Mouse (Mus musculus) stomach, embryonic 16.5 days (tissue): Measurements from ENCODE around the gene Pum2. TPM values are rescaled to one million over a fixed set of nuclear protein-coding genes. Genes with fewer than 3 reads are reported as not detected.

Source experiments
- ATAC-seq: fragments of 200-750 bp; cut with Nextera tagmentation; 2 replicates; pipeline ENCODE4 v1.8.0; 2017; ENCODE audit warnings: moderate number of reproducible peaks, moderate TSS enrichment; ENCODE audit not compliant: insufficient read depth, low FRiP score
- H3K27ac ChIP-seq: fragments of 300-500 bp; sonication (generic); 2 replicates; pipeline ENCODE4 v1.5.1; 2014; ENCODE audit warnings: low read length
- H3K27me3 ChIP-seq: fragments of 300-500 bp; sonication (generic); 2 replicates; pipeline ENCODE4 v1.6.1; 2014; ENCODE audit warnings: low read length, control low read depth, mixed read lengths; ENCODE audit not compliant: control insufficient read depth, insufficient read depth
- H3K36me3 ChIP-seq: fragments of 300-500 bp; sonication (generic); 2 replicates; pipeline ENCODE4 v1.6.1; 2014; ENCODE audit warnings: low read length; ENCODE audit not compliant: control insufficient read depth, insufficient read depth
- H3K4me1 ChIP-seq: fragments of 300-500 bp; sonication (generic); 2 replicates; pipeline ENCODE4 v1.6.1; 2014; ENCODE audit warnings: low read length, control low read depth, mixed read lengths; ENCODE audit not compliant: control insufficient read depth, insufficient read depth
- H3K4me2 ChIP-seq: fragments of 300-500 bp; sonication (generic); 2 replicates; pipeline ENCODE4 v1.6.1; 2014; ENCODE audit warnings: low read depth, low read length, mixed read lengths
- H3K4me3 ChIP-seq: fragments of 300-500 bp; sonication (generic); replicated peaks from 2 replicates; pipeline ENCODE4 v1.5.1; 2014; ENCODE audit warnings: mild to moderate bottlenecking, low read length
- H3K9ac ChIP-seq: fragments of 300-500 bp; sonication (generic); 2 replicates; pipeline ENCODE4 v1.6.1; 2014; ENCODE audit warnings: low read length
- H3K9me3 ChIP-seq: fragments of 300-500 bp; sonication (generic); replicated peaks from 2 replicates; pipeline ENCODE4 v1.6.1; 2016; ENCODE audit warnings: low read length, control low read depth; ENCODE audit not compliant: control insufficient read depth
- WGBS: fragments of 180-500 bp; shearing (Covaris S2); extraction: QIAGEN DNeasy Blood & Tissue Kit; methylation state at CpG from one replicate; pipeline ENCODE4 v1.1.7; 2014; 5-methylcytosine and 5-hydroxymethylcytosine counted together
- polyA plus RNA-seq: library from polyadenylated mRNA; unstranded; fragments of >200 nt; fragmentation: Nextera tagmentation; extraction: Ambion mirVana; gene quantifications from 2 replicates; pipeline ENCODE4 v1.2.1, GENCODE M21; 2015

Gene Pum2
- polyA plus RNA-seq, 1 experiment from 2014 or later: 44.5 TPM

DNA sequence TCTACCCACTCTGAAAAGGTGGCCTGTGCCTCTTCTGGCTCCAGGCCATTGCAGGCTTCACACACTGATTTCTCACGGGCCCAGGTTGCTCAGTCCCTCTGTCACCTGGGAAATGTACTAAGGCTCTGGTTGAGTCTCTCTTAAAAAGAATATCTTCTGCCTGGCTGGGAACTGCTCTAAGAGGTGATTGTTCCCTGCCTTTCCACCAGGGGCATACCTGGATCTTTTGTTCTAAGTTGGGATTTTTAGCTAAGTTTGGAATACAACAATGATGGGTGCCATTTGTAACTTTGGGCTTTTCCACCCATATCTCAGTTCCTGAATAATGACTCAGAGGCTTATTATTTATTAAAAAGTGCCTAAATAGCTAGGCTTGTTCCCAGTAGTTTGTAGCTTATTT lies 53.0 kb downstream of the Pum2 start:
- Histone ChIP-seq H3K27me3 (no peaks in the 10 kb centered on the region), H3K4me3 (no peak overlapping the region), H3K27ac (no peak overlapping the region), H3K9me3 (no peaks in the 10 kb centered on the region), H3K4me1 (no peaks in the 10 kb centered on the region), H3K36me3 (peaks cover 8% of the 10 kb centered on the region), H3K4me2 (no peak overlapping the region), H3K9ac (no peak overlapping the region)
- 61% methylated on average over 1 of the region's 1 CpGs for WGBS
- ATAC-seq: no peak

- no peaks in the 10 kb centered on the region for H3K9me3 ChIP-seq
- 72% methylated on average over 2 of the region's 2 CpGs for WGBS
- H3K9ac ChIP-seq: no peak overlapping the region
- H3K4me2 ChIP-seq: no peak overlapping the region
- H3K27ac ChIP-seq: no peak overlapping the region
- no peaks in the 10 kb centered on the region for H3K27me3 ChIP-seq
- H3K36me3 ChIP-seq: peaks cover 8% of the 10 kb centered on the region
- H3K4me1 ChIP-seq: no peaks in the 10 kb centered on the region
- H3K4me3 ChIP-seq: no peak overlapping the region
- ATAC-seq: no peak
These were observed 54.8 kb downstream of the Pum2 start for GRCm38 (mm10) chr12:8728739-8729138.

- H3K4me1 ChIP-seq: no peaks in the 10 kb centered on the region
- peaks cover 7% of the 10 kb centered on the region; the same call in 1 of the 2 replicates for H3K36me3 ChIP-seq
- H3K9ac ChIP-seq: no peak overlapping the region
- H3K27ac ChIP-seq: no peak overlapping the region
- no peak overlapping the region for H3K4me3 ChIP-seq
- peaks cover 10% of the 10 kb centered on the region for H3K9me3 ChIP-seq
- H3K4me2 ChIP-seq: no peak overlapping the region
- no peaks in the 10 kb centered on the region for H3K27me3 ChIP-seq
- no peak; the same call in 1 of the 2 replicates for ATAC-seq
- 84% methylated on average over 2 of the region's 2 CpGs for WGBS
These were observed 79.7 kb downstream of the Pum2 start for GRCm38 (mm10) chr12:8753654-8754053.

GRCm38 (mm10) chr12:8754116-8754515 lies 80.2 kb downstream of the Pum2 start:
- Histone ChIP-seq H3K27ac (no peak overlapping the region), H3K4me1 (no peaks in the 10 kb centered on the region), H3K4me2 (no peak overlapping the region), H3K27me3 (no peaks in the 10 kb centered on the region), H3K36me3 (0 out of 2 replicates have a peak, but pooled peaks cover 2% of the 10 kb centered on the region), H3K9me3 (peaks cover 10% of the 10 kb centered on the region), H3K9ac (no peak overlapping the region), H3K4me3 (no peak overlapping the region)
- no peak for ATAC-seq
- WGBS: 84% methylated on average over 4 of the region's 4 CpGs

- Histone ChIP-seq H3K27ac (no peak overlapping the region), H3K4me3 (no peak overlapping the region), H3K36me3 (0 out of 2 replicates have a peak, but pooled peaks cover 2% of the 10 kb centered on the region), H3K9ac (no peak overlapping the region), H3K4me2 (no peak overlapping the region), H3K4me1 (no peaks in the 10 kb centered on the region), H3K9me3 (peaks cover 10% of the 10 kb centered on the region), H3K27me3 (no peaks in the 10 kb centered on the region)
- WGBS: 98% methylated on average over 3 of the region's 3 CpGs
- no peak for ATAC-seq
These were observed 84.1 kb downstream of the Pum2 start for GRCm38 (mm10) chr12:8758029-8758428.

GRCm38 (mm10) chr12:8759115-8759514 lies 85.2 kb downstream of the Pum2 start:
- peak; percentile 51; the same call in 1 of the 2 replicates for ATAC-seq
- WGBS: 62% methylated on average over 4 of the region's 4 CpGs
- no peaks in the 10 kb centered on the region for H3K27me3 ChIP-seq
- H3K4me1 ChIP-seq: no peaks in the 10 kb centered on the region
- H3K4me3 ChIP-seq: no peak overlapping the region
- H3K9me3 ChIP-seq: peaks cover 10% of the 10 kb centered on the region
- H3K4me2 ChIP-seq: no peak overlapping the region
- H3K27ac ChIP-seq: no peak overlapping the region
- 0 out of 2 replicates have a peak, but pooled peaks cover 2% of the 10 kb centered on the region for H3K36me3 ChIP-seq
- H3K9ac ChIP-seq: no peak overlapping the region

GRCm38 (mm10) chr12:8759779-8760178 lies 85.8 kb downstream of the Pum2 start:
- ATAC-seq: no peak
- 87% methylated on average over 6 of the region's 6 CpGs for WGBS
- H3K27ac ChIP-seq: no peak overlapping the region

DNA sequence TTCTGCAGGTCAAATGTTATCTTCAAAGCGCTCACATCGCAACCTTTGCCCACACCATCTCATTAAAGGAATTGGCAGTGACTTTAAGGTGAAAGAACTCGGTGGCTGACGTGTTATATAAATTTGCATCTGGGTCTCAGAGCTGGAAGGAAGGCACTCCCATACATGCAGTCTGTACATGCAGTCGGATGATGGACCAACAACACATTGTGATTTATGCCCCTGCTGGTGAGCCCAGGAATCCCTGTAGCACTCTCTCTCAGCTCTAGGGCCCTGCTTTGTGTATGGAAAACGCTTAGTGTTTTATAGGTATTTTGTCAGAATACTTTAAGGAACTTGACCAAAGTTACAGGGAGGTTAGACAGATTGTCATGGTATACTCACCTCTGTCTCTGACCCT lies 86.6 kb downstream of the Pum2 start:
- H3K4me2 ChIP-seq: no peak overlapping the region
- no peak overlapping the region for H3K9ac ChIP-seq
- no peak overlapping the region for H3K4me3 ChIP-seq
- peaks cover 10% of the 10 kb centered on the region for H3K9me3 ChIP-seq
- no peaks in the 10 kb centered on the region for H3K27me3 ChIP-seq
- no peaks in the 10 kb centered on the region for H3K4me1 ChIP-seq
- ATAC-seq: no peak
- no peaks in the 10 kb centered on the region for H3K36me3 ChIP-seq
- H3K27ac ChIP-seq: no peak overlapping the region
- WGBS: 70% methylated on average over 6 of the region's 6 CpGs

More at GRCm38 (mm10) chr12:8759779-8760178, 85.8 kb downstream of the Pum2 start:
- Histone ChIP-seq H3K9ac (no peak overlapping the region), H3K4me2 (no peak overlapping the region), H3K4me3 (no peak overlapping the region), H3K9me3 (peaks cover 10% of the 10 kb centered on the region), H3K36me3 (0 out of 2 replicates have a peak, but pooled peaks cover 2% of the 10 kb centered on the region), H3K4me1 (no peaks in the 10 kb centered on the region), H3K27me3 (no peaks in the 10 kb centered on the region)

DNA sequence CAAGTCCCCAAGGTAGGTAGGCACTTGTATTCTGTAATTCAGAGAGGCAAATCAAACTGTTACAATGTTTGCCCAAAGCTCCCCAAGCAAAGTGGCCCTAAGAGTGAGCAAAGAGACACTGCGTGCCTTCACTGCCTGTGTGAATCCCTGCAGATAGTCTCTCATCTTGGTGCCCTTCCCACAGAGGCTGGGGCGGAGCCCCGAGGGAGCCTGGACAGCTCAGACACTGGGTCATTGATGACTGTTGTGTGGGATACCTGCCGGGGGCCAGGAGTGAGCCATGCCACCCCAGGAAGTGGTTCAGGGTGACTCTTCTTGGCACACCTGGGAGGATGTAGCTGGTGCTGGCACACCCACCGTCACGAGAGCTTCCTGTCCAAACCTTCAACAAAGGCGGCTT lies 87.1 kb downstream of the Pum2 start:
- H3K36me3 ChIP-seq: no peaks in the 10 kb centered on the region
- no peak overlapping the region for H3K9ac ChIP-seq
- 70% methylated on average over 7 of the region's 7 CpGs for WGBS
- H3K4me1 ChIP-seq: no peaks in the 10 kb centered on the region
- no peak overlapping the region for H3K4me2 ChIP-seq
- H3K9me3 ChIP-seq: peaks cover 10% of the 10 kb centered on the region
- no peaks in the 10 kb centered on the region for H3K27me3 ChIP-seq
- ATAC-seq: peak; percentile 27; the same call in 1 of the 2 replicates
- H3K27ac ChIP-seq: no peak overlapping the region
- H3K4me3 ChIP-seq: no peak overlapping the region
